Mouse (Mus musculus) layer of hippocampus, postnatal 14 days (tissue): ENCODE results near the gene Ddx27. TPM values are rescaled to one million over a fixed set of nuclear protein-coding genes. Genes with fewer than 3 reads are reported as not detected.

ENCODE experiments used
- DNase-seq, 2 experiments: peaks; one replicate each; pipeline ENCODE4 v3.0.0; 2021 to 2022; ENCODE audit warnings: low spot score in 2 of 2, mixed read lengths in 1 of 2
- total RNA-seq, 2 experiments: library from RNA; stranded (reverse); gene quantifications; 2 replicates each; pipeline ENCODE4 v1.2.3; 2021

Gene Ddx27
- total RNA-seq, 2 experiments from 2014 or later = 29.3 to 30.1 TPM

DNA sequence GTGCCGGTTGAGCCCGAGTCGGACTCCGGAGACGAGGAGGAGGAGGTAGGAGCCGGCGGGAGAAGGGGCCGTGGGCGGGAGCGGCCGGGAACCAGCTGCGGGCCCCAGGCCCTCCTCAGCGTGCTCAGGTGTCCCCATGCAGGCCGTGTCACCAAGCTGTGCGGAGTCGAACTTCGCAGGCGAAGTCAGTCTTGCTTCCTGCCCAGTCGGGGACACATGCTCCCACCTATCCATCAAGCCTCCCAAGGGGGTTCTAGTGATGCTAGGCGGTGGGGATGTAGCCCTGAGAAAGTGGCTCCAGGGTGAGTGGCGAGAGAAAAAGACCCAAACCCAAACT, 357 bp downstream of the Ddx27 start:
- DNase-seq = no peak

- no peak for DNase-seq
Measured at GRCm38 (mm10) chr2:167019396-167019795, 4.4 kb downstream of the Ddx27 start.

DNA sequence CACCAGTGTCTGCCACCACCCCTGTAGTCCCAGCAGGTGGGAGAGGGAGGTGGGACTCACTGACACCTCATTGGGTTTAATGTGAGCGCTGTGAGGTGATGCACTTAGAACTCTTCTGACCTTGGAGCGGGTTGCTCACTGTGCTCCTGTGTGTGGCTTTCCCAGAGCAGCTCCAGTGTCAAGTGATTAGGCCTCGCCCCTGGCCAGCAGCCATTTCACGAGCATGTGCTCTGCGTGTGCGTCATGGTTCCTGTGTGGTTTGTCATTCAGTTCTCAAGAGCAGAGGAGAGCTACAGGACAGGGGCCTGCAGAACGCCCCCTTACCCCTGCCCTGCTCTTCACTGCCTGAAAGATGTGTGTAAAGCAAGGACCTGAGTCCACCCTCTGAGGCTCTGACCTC, 13.6 kb downstream of the Ddx27 start:
- no peak for DNase-seq

DNA sequence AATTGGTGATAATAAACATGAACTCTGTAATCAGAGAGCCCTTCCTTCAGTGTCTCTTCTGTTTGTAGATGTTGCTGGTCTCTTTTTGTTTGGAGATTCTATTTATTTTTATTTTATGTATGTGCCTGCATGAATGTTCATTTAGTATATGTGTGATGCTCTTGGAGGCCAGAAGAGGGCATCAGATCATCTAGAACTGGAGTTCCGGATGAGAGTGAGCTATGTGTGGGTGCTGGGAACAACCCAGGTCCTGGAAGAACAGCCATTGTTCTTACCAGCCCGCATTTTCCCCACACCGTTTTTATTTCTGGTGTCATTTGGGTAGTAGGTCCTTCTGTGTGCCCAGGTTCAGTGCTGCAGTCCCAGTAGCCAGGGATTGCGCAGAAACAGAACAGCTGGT, 15.5 kb downstream of the Ddx27 start:
- DNase-seq = no peak

DNA sequence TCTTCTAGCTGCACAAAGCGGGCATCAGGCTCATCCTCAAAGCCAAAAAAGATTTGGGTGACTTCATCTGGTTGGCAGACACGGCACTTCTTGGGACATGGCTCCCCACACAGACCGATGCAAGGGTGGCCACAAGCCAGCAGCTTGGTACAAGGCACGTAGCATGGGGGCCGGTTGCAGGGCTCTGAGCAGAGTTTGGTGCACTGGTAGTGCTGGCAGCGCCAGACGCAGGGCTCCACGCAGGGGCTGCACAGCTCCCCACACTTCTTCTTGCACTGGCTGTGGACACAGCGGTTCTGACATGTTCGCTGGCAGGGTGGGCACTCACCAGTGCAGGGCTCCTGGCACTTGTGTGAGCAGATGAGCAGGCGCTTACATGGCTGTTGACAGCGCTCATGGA, 22.7 kb downstream of the Ddx27 start:
- DNase-seq = no peak

DNA sequence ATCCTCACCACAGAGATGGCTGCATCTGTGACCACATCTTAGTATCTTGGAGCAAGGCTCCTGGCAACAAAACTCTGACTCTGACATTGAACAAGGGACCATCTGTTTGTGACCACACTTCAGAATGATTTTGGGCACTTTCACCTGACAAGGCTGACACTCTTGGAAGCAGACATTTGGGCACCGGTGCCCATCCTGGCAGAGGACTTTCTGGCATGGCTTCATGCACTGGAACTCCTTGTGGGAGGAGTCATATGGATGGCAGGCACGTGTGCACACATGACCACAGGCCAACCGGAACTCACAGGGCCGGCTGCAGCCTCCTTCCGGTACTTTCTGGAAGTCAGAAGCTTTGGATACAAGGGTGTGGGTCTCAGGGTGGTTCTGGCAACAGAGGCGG, 23.3 kb downstream of the Ddx27 start:
- DNase-seq = no peak

GRCm38 (mm10) chr2:167038716-167039115, 23.7 kb downstream of the Ddx27 start:
- no peak for DNase-seq

DNA sequence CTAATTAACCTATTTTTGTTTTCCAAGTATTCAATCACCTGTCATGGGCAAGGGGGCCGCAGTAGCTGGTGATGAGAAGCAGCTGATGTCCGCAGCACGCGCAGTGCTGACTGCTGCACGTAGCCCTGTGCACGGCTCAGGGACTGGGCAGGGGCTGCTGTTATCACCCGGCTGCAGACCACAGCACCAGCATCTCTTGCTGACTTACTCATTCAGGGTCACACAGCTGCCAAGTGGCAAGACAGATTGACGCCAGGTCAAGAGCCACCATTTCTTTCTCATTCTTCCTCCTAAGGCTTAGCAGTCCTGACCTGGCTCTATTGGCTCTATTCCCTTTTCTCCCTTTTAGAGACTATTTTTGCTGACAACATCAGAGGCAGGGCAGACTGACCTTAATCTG, 24.4 kb downstream of the Ddx27 start:
- DNase-seq = no peak

DNA sequence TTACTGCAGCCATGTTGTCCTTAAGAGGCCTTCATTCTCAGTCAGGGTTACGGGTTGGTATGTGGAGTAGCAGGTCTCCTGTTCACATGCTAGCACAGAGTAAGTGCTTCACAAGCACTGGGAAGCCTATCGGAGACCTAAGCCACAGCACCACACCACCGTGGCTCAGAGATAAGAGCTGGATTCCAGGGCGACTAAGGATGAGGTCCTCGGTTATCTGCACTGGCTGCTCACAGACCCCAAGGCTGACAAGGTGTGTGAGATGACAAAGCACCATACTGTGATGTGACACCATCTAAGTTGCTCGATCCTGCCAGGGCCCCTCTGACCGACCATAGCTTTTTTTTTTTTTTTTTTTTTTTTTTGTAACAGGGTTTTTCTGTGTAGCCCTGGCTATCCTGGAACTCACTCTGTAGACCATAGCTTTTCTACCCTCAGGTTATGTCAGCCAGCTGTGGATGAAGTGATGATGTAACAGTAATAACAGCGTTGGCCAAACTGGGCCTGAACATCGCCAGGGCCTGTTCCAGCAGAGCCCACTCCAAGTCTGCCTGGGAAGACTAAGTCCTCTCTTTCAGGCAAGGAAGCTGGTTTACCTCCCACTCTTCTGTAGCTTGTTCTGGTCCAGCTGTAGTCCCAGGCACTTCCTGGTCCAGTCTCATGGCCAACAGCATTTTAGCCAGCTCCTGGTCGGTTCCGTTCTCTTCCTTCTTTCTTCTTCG, 28.6 kb downstream of the Ddx27 start:
- no peak for DNase-seq

DNA sequence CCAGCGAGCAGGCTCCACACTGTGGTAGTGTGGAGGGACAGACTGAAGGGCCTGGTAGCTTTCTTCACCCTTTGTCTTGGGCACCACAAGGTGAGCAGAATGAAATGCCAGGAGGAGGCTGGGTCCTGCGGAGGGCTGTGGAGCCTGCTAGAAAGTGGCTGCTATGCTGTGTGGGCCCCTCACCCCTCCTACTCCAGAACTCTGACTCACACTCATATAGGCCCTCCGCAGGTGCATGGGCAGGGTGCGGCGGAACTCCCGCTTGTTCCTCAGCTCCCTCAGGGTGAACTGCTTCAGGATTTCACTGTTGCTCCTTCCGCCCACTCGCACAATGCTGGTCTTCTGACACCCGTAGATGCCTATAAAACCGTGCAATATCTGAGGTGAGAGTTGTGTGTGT, 33.2 kb downstream of the Ddx27 start:
- no peak for DNase-seq

- no peak for DNase-seq
Measured at GRCm38 (mm10) chr2:167048698-167049358, 33.8 kb downstream of the Ddx27 start.

GRCm38 (mm10) chr2:167053127-167053844, 38.3 kb downstream of the Ddx27 start:
- no peak for DNase-seq

GRCm38 (mm10) chr2:167055386-167055785, 40.4 kb downstream of the Ddx27 start:
- no peak for DNase-seq

- DNase-seq = no peak
Measured at GRCm38 (mm10) chr2:167056210-167056941, 41.4 kb downstream of the Ddx27 start.

DNA sequence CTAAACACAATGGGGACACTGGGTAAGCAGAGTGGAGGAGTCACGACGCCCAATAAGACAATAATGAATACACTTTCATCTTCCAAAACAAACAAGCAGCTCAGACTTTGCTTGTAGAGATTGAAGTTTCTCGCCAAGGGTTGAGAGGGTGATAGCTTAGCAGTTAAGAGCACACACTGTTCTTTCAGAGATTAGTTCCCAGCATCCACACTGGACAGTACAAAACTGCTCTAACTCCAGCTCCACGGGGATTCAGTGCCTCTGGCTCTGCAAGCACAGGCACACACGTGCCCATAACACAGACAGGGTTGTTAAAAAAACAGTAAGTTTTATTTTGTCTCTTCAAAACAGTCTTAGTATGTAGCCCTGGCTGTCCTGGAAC, 41.9 kb downstream of the Ddx27 start:
- DNase-seq = no peak

DNA sequence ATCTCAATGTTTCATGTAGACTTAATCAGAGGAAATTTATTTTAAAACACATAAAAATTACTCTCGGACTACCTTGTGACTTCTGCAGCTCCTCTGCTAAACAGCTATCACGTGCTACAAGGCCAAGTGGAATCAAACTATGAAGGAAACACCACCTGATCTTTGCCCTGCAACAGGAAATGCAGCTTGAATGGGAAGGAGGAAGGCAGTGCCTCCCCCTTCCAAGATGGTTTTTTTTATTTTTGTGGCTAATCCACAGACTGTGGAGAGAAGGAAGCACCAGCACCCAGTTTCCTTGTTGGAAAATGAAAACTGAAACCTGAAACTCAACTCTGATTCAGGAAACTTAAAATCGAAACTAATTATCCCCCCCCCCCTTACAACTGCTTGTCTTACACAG, 43.2 kb downstream of the Ddx27 start:
- no peak for DNase-seq

DNA sequence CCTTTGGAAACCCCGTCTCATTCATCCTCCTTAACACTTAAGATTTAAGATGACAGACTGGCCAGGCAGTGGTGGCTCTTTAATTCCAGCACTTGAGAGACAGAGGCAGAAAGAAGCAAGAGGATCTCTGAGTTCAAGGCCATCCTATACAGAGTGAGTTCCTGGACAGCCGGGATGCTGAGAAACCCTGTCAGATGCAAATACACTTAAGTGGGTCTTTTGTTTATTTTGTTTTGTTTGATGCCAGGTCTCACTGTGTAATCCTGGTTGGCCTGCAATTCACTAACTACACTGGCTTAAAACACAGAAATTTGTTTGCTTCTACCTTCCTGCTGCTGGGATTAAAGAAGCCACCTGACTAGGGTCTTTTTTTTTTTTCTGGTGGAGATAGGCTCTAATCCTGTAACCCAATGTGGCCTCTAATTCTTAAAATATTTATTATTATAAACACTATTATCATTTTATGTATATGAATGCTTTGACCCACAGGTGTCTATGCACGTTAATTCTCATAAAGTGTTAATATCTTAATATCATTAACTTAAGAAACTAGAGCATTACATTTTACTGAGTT, 43.9 kb downstream of the Ddx27 start:
- DNase-seq = no peak

- no peak for DNase-seq
Measured at GRCm38 (mm10) chr2:167059536-167059935, 44.5 kb downstream of the Ddx27 start.

DNA sequence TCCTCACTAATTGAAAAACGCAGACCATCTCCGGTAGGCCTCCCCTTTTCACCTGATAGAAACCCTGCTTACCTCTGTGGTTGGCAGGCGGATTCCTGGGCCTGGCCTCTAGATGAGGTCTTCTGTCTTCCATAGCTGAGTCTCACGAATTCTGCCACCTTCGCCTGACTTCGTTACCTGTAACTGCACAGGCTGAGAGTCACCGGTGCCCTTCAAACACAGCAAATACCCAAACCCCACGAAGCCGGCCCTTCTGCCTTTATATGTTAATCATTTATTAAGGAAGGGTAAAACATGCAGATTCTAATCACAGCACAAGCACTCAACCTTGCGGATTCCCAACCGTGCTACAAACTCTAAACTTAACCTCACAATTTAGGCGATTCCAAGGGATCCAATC, 45.0 kb downstream of the Ddx27 start:
- no peak for DNase-seq

GRCm38 (mm10) chr2:167060360-167060759, 45.4 kb downstream of the Ddx27 start:
- DNase-seq = no peak

- no peak for DNase-seq
Measured at GRCm38 (mm10) chr2:167060761-167061160, 45.8 kb downstream of the Ddx27 start.
